Mouse (Mus musculus) kidney, postnatal 0 days (tissue): Measurements from ENCODE around the gene Rpn2. TPM values are rescaled to one million over a fixed set of nuclear protein-coding genes. Genes with fewer than 3 reads are reported as not detected.

Source experiments
- ATAC-seq: fragments of 200-750 bp; cut with Nextera tagmentation; replicated peaks from 2 replicates; pipeline ENCODE4 v1.8.0; 2017; ENCODE audit warnings: low read depth, moderate number of reproducible peaks, moderate TSS enrichment, moderate library complexity; ENCODE audit not compliant: low FRiP score
- DNase-seq: peaks from one replicate; pipeline ENCODE4 v3.0.0-alpha.2; 2016; ENCODE audit warnings: low spot score
- H3K27ac ChIP-seq: fragments of 300-500 bp; sonication (generic); 2 replicates; pipeline ENCODE4 v1.5.1; 2014; ENCODE audit warnings: mild to moderate bottlenecking
- H3K27me3 ChIP-seq: fragments of 300-500 bp; sonication (generic); 2 replicates; pipeline ENCODE4 v1.6.1; 2014; ENCODE audit warnings: low read length, mixed read lengths; ENCODE audit not compliant: insufficient read depth
- H3K36me3 ChIP-seq: fragments of 300-500 bp; sonication (generic); 2 replicates; pipeline ENCODE4 v1.6.1; 2014; ENCODE audit warnings: low read length, mixed read lengths; ENCODE audit not compliant: insufficient read depth
- H3K4me1 ChIP-seq: fragments of 300-500 bp; sonication (generic); replicated peaks from 2 replicates; pipeline ENCODE4 v1.6.1; 2014; ENCODE audit warnings: antibody characterized with exemption, low read length, mixed read lengths; ENCODE audit not compliant: insufficient read depth
- H3K4me2 ChIP-seq: fragments of 300-500 bp; sonication (generic); 2 replicates; pipeline ENCODE4 v1.6.1; 2014; ENCODE audit warnings: mild to moderate bottlenecking, low read length, moderate library complexity, mixed read lengths
- H3K4me3 ChIP-seq: fragments of 300-500 bp; sonication (generic); replicated peaks from 2 replicates; pipeline ENCODE4 v1.5.1; 2014; ENCODE audit warnings: low read depth, low read length
- H3K9ac ChIP-seq: fragments of 300-500 bp; sonication (generic); 2 replicates; pipeline ENCODE4 v1.6.1; 2014; ENCODE audit warnings: low read depth, low read length
- H3K9me3 ChIP-seq: fragments of 300-500 bp; sonication (generic); replicated peaks from 2 replicates; pipeline ENCODE4 v1.6.1; 2016; ENCODE audit warnings: low read length, inconsistent platforms, mixed read lengths
- CTCF ChIP-seq: IDR thresholded peaks from 2 replicates; pipeline ENCODE4 v1.5.1; 2016; ENCODE audit warnings: antibody characterized with exemption, low read depth, mild to moderate bottlenecking, moderate library complexity
- WGBS: fragments of 180-500 bp; shearing (Covaris S2); extraction: QIAGEN DNeasy Blood & Tissue Kit; methylation state at CpG from one replicate; pipeline ENCODE4 v1.1.7; 2014; 5-methylcytosine and 5-hydroxymethylcytosine counted together
- polyA plus RNA-seq: library from polyadenylated mRNA; unstranded; fragments of >200 nt; fragmentation: Nextera tagmentation; extraction: Ambion mirVana; gene quantifications from 2 replicates; pipeline ENCODE4 v1.2.1, GENCODE M21; 2015

Gene Rpn2
- polyA plus RNA-seq, 1 experiment from 2014 or later, result 197 TPM

DNA sequence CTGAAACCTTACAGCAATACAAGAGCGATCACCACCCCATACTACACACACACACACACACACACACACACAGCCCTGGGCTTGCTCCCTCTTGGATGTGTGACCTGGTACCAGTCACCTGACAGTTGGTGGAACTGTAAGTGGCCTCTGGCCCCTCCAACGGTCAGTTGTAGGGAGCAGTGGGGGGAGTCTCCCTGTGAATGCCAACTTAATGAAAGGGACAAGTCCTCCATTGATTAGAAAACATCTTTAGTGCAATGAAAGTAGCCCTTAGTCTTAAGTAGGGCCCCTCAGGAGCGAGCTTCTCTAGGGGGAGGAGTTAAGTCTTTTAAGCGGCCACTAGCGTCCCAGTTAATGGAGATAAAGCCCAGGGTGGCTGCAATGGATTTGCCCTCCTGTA lies 49.3 kb downstream of the Rpn2 start:
- H3K36me3 ChIP-seq, result peaks cover 38% of the 10 kb centered on the region
- no peak overlapping the region for H3K4me2 ChIP-seq
- no peak overlapping the region for H3K9ac ChIP-seq
- no peak overlapping the region for H3K4me3 ChIP-seq
- H3K27ac ChIP-seq, result no peak overlapping the region
- ATAC-seq, result no peak; the same call in 1 of the 2 replicates
- H3K27me3 ChIP-seq, result no peaks in the 10 kb centered on the region
- no peaks in the 10 kb centered on the region for H3K9me3 ChIP-seq
- no peaks in the 10 kb centered on the region for H3K4me1 ChIP-seq
- whole genome bisulfite sequencing, result 49% methylated on average over 5 of the region's 5 CpGs
- DNase-seq, result no peak
- no peak for TF ChIP-seq CTCF

DNA sequence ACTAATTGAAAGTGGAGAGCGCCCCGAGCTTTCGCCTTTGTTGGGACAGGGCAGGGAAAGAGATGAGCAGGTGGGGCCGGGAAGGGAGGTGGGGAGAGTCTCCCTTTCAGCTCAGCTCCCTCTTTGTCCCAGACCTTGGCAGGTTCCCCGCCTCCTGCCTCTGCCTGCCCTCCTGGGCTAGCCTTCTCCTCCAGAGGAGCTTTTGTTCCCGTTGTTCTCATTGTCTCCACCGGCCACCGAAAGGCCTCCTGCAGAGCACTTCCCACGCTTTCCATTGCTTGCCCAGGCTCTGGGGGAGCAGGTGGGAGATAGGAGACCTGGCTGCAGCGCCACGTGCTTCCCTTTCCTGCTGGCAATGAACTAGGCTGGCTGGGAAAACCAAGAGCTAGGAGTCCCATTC lies 49.8 kb downstream of the Rpn2 start:
- H3K4me1 ChIP-seq, result no peaks in the 10 kb centered on the region
- no peak overlapping the region for H3K4me3 ChIP-seq
- no peaks in the 10 kb centered on the region for H3K9me3 ChIP-seq
- H3K36me3 ChIP-seq, result peaks cover 33% of the 10 kb centered on the region
- WGBS, result 39% methylated on average over 11 of the region's 11 CpGs
- H3K27ac ChIP-seq, result no peak overlapping the region
- no peak overlapping the region for H3K9ac ChIP-seq
- DNase-seq (no peak), ATAC-seq (no peak)
- H3K27me3 ChIP-seq, result no peaks in the 10 kb centered on the region
- no peak overlapping the region for H3K4me2 ChIP-seq
- no peak for TF ChIP-seq CTCF

DNA sequence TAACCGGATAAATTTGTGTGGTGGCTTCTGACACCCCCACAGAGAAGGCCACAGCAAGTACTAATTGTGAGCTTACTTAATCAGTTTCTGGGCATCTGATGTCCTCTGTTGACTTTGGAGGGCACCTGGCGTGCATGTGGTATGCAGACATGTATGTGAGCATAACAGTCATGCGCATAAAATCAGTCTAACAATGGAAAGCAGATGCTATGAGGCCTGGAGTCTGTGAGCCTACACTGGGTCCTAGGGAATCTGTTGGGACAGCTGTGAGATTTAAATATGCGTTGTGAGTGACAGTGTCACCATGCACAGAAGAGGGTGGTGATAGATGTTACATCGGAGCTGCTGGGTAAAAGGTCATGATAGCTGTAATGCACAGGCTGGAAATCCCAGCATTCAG lies 53.2 kb downstream of the Rpn2 start:
- no peak for ATAC-seq
- peaks cover 3% of the 10 kb centered on the region; the same call in 1 of the 2 replicates for H3K36me3 ChIP-seq
- no peak for DNase-seq
- no peak overlapping the region for H3K27ac ChIP-seq
- H3K27me3 ChIP-seq, result no peaks in the 10 kb centered on the region
- H3K4me2 ChIP-seq, result no peak overlapping the region
- no peak for TF ChIP-seq CTCF
- no peak overlapping the region for H3K4me3 ChIP-seq
- 78% methylated on average over 5 of the region's 5 CpGs for WGBS
- no peaks in the 10 kb centered on the region for H3K9me3 ChIP-seq
- no peaks in the 10 kb centered on the region for H3K4me1 ChIP-seq
- no peak overlapping the region for H3K9ac ChIP-seq

DNA sequence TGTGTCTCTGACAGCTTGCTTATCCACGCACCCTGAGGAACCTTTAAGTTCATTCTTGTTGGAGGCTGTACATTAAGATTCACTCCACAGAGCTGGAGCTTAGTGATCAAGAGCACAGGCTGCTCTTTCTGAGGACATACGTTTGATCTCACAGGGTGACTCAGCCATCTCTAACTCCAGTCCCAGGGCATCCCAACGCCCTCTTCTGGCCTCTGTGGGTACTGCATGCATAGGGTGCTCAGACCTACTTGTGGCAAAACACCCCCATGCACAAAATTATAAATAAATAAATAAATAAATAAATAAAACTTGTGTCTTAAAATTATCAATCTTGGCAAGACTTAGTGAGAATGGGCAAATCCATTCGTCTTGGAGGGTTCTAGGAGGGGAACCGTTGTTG lies 59.8 kb downstream of the Rpn2 start:
- H3K4me2 ChIP-seq, result no peak overlapping the region
- H3K4me1 ChIP-seq, result no peaks in the 10 kb centered on the region
- no peaks in the 10 kb centered on the region for H3K27me3 ChIP-seq
- no peak overlapping the region for H3K4me3 ChIP-seq
- no peaks in the 10 kb centered on the region for H3K36me3 ChIP-seq
- H3K9ac ChIP-seq, result no peak overlapping the region
- ATAC-seq (peak; percentile 31; the same call in 1 of the 2 replicates), DNase-seq (peak; percentile 83)
- 40% methylated on average over 5 of the region's 5 CpGs for WGBS
- H3K9me3 ChIP-seq, result no peaks in the 10 kb centered on the region
- TF ChIP-seq CTCF, result peak; percentile 83
- H3K27ac ChIP-seq, result no peak overlapping the region

DNA sequence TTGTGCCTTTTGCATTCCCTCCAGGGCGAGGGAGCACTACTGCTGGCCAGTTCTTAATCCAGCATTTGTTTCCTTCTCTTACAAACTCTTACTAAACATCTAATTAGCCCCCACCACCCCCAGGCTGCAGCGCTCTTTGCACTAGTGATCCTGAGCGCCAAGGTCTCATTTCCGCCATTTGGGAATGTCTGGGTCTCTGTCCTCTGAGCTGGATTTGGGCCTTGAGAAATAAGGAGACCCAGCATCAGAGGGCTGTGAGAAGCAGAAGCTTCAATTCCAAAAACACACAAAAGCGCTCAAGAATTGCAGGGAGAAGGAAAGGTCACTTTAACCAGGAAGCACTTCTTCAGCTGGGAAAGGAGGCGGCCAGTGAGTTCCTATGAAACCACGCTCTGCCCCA lies 60.7 kb downstream of the Rpn2 start:
- H3K27me3 ChIP-seq, result no peaks in the 10 kb centered on the region
- DNase-seq (no peak), ATAC-seq (no peak)
- no peak overlapping the region for H3K4me2 ChIP-seq
- 73% methylated on average over 7 of the region's 7 CpGs for WGBS
- 0 out of 2 replicates have a peak overlapping the region, but pooled peaks have one; percentile 42 for H3K27ac ChIP-seq
- TF ChIP-seq CTCF, result no peak
- no peaks in the 10 kb centered on the region for H3K4me1 ChIP-seq
- H3K4me3 ChIP-seq, result no peak overlapping the region
- no peaks in the 10 kb centered on the region for H3K9me3 ChIP-seq
- no peaks in the 10 kb centered on the region for H3K36me3 ChIP-seq
- no peak overlapping the region for H3K9ac ChIP-seq

DNA sequence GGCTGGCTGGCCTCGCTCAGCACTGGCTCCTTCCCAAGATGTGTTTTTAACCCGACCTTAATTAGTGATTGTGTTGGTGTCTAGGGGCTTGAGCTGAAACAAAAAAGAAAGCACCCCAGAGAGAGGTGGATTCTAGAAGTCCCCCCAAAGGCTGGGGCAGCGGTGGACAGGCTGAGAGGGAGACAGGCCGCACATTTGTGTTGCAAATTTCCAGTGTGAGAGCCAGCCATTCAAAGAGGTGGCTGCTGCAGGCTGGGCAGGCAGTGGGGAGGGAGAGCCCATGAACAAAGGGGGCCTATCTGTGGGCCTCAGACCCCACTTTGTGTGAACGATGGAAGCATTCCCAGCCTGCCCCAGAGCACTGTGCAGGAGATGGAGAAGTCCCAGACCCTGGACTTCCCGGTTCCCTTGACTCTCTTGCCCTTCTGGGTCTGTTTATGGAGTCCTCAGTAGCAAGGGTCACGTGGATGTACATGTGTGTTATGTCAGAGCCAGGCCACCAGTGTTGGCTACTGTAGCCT lies 61.5 kb downstream of the Rpn2 start:
- no peak overlapping the region for H3K4me3 ChIP-seq
- no peaks in the 10 kb centered on the region for H3K9me3 ChIP-seq
- no peaks in the 10 kb centered on the region for H3K27me3 ChIP-seq
- H3K36me3 ChIP-seq, result no peaks in the 10 kb centered on the region
- no peaks in the 10 kb centered on the region for H3K4me1 ChIP-seq
- no peak for DNase-seq
- no peak for TF ChIP-seq CTCF
- WGBS, result 37% methylated on average over 7 of the region's 7 CpGs
- ATAC-seq, result 0 out of 2 replicates have a peak, but pooled peaks have one; percentile 15
- no peak overlapping the region for H3K9ac ChIP-seq
- no peak overlapping the region for H3K4me2 ChIP-seq
- 0 out of 2 replicates have a peak overlapping the region, but pooled peaks have one; percentile 42 for H3K27ac ChIP-seq
